Mouse (Mus musculus) olfactory bulb, adult 2 months (tissue): ENCODE data around the gene Gm36245.

Source experiments
- CTCF ChIP-seq: fragments of 200-500 bp; IDR thresholded peaks from 2 replicates; pipeline ENCODE4 v1.5.1; 2012; ENCODE audit warnings: low read depth, mild to moderate bottlenecking, low read length, moderate library complexity; ENCODE audit not compliant: insufficient read depth
- POLR2A ChIP-seq: fragments of 200-500 bp; IDR thresholded peaks from 2 replicates; pipeline ENCODE4 v1.6.1; 2012; ENCODE audit warnings: mild to moderate bottlenecking, low read depth, low read length, moderate library complexity; ENCODE audit not compliant: insufficient read depth

GRCm38 (mm10) chr15:77598958-77599357 is at the start of gene Gm36245:
- TF ChIP-seq CTCF, result no peak
- no peak for TF ChIP-seq POLR2A
